ENCODE assay signal across 11 mouse cellular contexts in genomic region chr19:47379141-47379540, GRCm38 (mm10).
DNase-seq lines count a peak whose midpoint lies in the region; ATAC-seq lines count a peak whose summit lies in the region.
"Had no signal": no experiment of that assay in that cellular context is flagged by ENCODE, and none has a peak within 500 bp of the region (broad histone marks: within the 10 kb centered on the region; RNA-seq: fewer than 3 reads in every experiment).

No protein-coding gene starts in this region.

- H3K4me1 ChIP-seq in limb, embryonic 15.5 days: peaks cover 35% of the 10 kb centered on the region

- peak overlapping the region; percentile 11; the same call in 1 of the 2 replicates for H3K27ac ChIP-seq in limb, embryonic 15.5 days

- DNase-seq in gastrocnemius, postnatal 14 days: peak; percentile 22
- no peak for DNase-seq in gastrocnemius, postnatal 36 days
- peak; percentile 26 to 44 for DNase-seq in spleen, postnatal 36 days (ENCODE audit: low spot score in 2 of 2)
- DNase-seq in spleen, adult 18-20 months: no peak
- DNase-seq in adrenal gland, postnatal 4 days (ENCODE audit: low spot score in 2 of 2): no peak
- no peak for DNase-seq in cerebellum, adult 11-12 months
- DNase-seq in urinary bladder, postnatal 36 days (ENCODE audit: low spot score in 2 of 2): no peak
- DNase-seq: B cell, adult 2 months; cerebellum, postnatal 10 days; kidney, adult 2 months had no signal

- intact Hi-C loops in gastrocnemius, postnatal 14 days (cut with DNase I; ENCODE audit: low total_unique reads): loop anchor here (5.0 kb wide), 1 partner anchor 93 kb away; no protein-coding TSS in a partner anchor
- intact Hi-C loops in gastrocnemius, postnatal 36 days (cut with DNase I): no loop called here

- no peak overlapping the region for H3K4me2 ChIP-seq in limb, embryonic 15.5 days

- no peak overlapping the region for H3K4me3 ChIP-seq in limb, embryonic 15.5 days

- ATAC-seq in limb, embryonic 15.5 days (ENCODE audit: insufficient number of reproducible peaks, low FRiP score, low TSS enrichment, low read depth): peak; percentile 75

- no peaks in the 10 kb centered on the region for H3K27me3 ChIP-seq in limb, embryonic 15.5 days

- H3K9me3 ChIP-seq in limb, embryonic 15.5 days: no peaks in the 10 kb centered on the region

- H3K36me3 ChIP-seq in limb, embryonic 15.5 days: no peaks in the 10 kb centered on the region

- no peak overlapping the region for H3K9ac ChIP-seq in limb, embryonic 15.5 days

- WGBS in limb, embryonic 15.5 days: 70% methylated on average over 5 of the region's 5 CpGs

Comparison
In these comparisons a context has a peak if more than half of its experiments do, and no peak if none do; other contexts are left out.
1. DNase-seq: peak in gastrocnemius, postnatal 14 days (single experiment) and spleen, postnatal 36 days (2 of 2); none in gastrocnemius, postnatal 36 days (0 of 2), spleen, adult 18-20 months (0 of 2), adrenal gland, postnatal 4 days (0 of 2), cerebellum, adult 11-12 months (single experiment) and urinary bladder, postnatal 36 days (0 of 2).